Mouse (Mus musculus) hindbrain, embryonic 11.5 days (tissue): ENCODE measurements at regions not wholly inside any gene's neighbourhood (a gene's known extent, or its start where the extent isn't known, plus 50 kb on each side); places are given as distances from the start of the nearest gene placed in this dataset.

Experiments
- ATAC-seq: fragments of 200-750 bp; cut with Nextera tagmentation; 2 replicates; pipeline ENCODE4 v1.8.0; 2017; ENCODE audit warnings: mild to moderate bottlenecking, moderate TSS enrichment, moderate library complexity; ENCODE audit not compliant: low FRiP score
- DNase-seq: peaks from one replicate; pipeline ENCODE4 v3.0.0-alpha.2; 2015; ENCODE audit warnings: low spot score
- H3K27ac ChIP-seq: fragments of 300-500 bp; sonication (generic); 2 replicates; pipeline ENCODE4 v1.5.1; 2014; ENCODE audit warnings: mild to moderate bottlenecking, low read depth, low read length
- H3K27me3 ChIP-seq: fragments of 300-500 bp; sonication (generic); 2 replicates; pipeline ENCODE4 v1.6.1; 2014; ENCODE audit warnings: mild to moderate bottlenecking, low read length, moderate library complexity, mixed read lengths; ENCODE audit not compliant: control insufficient read depth, insufficient read depth
- H3K36me3 ChIP-seq: fragments of 300-500 bp; sonication (generic); 2 replicates; pipeline ENCODE4 v1.6.1; 2014; ENCODE audit warnings: mild to moderate bottlenecking, low read length, moderate library complexity, mixed read lengths; ENCODE audit not compliant: control insufficient read depth, insufficient read depth
- H3K4me1 ChIP-seq: fragments of 300-500 bp; sonication (generic); replicated peaks from 2 replicates; pipeline ENCODE4 v1.6.1; 2014; ENCODE audit warnings: low read length, mixed read lengths; ENCODE audit not compliant: control insufficient read depth, insufficient read depth
- H3K4me2 ChIP-seq: fragments of 300-500 bp; sonication (generic); replicated peaks from 2 replicates; pipeline ENCODE4 v1.6.1; 2014; ENCODE audit warnings: mild to moderate bottlenecking, low read depth, low read length
- H3K4me3 ChIP-seq: fragments of 300-500 bp; sonication (generic); 2 replicates; pipeline ENCODE4 v1.5.1; 2014; ENCODE audit warnings: low read depth, low read length
- H3K9ac ChIP-seq: fragments of 300-500 bp; sonication (generic); 2 replicates; pipeline ENCODE4 v1.6.1; 2014; ENCODE audit warnings: low read depth, low read length
- H3K9me3 ChIP-seq: fragments of 300-500 bp; sonication (generic); 2 replicates; pipeline ENCODE4 v1.6.1; 2016; ENCODE audit warnings: low read length; ENCODE audit not compliant: control insufficient read depth
- WGBS: fragments of 180-500 bp; shearing (Covaris S2); extraction: QIAGEN DNeasy Blood & Tissue Kit; methylation state at CpG from one replicate; pipeline ENCODE4 v1.1.7; 2014; 5-methylcytosine and 5-hydroxymethylcytosine counted together

DNA sequence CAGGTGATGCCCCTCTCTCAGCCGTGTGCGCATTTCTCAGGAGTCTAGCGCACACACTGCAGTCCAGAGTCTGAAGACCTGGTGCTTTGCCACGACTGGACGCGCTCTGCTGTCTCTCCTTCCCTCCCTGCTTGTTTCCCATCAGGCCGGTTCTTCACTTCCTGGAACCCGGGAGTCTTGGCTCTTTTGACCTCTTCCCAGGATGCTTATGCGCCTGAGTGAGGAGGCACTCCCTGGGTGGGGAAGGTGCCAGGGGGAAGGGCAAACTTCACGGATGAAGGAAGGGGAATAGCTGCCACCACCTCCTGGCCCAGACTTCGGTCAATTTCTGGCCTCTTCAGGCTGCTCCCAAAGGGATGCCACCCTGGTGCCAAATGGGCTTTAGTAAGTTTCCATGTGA, 86.4 kb upstream of the Max start:
- 39% methylated on average over 11 of the region's 11 CpGs for WGBS
- no peak for DNase-seq

DNA sequence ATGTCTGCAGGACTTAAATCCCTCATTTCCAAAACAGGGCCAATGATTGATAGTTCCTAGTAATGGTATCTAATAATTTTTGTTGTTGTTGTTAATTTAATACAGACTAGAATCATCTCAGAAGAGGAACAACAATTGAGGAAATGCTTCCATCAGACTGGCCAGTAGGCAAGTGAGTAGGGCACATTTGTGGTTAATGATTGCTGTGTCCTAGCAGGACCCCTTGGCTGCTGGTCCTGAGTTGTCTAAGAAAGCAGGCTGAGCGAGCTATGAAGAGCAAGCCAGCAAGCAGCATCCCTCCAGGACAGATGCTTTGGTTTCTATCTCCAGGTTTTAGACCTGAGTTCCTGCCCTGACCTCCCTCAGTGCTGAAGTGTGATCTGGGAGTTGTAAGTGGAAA, 85.3 kb upstream of the Max start:
- no peak for DNase-seq
- H3K4me3 ChIP-seq: no peak overlapping the region
- H3K9ac ChIP-seq: no peak overlapping the region
- H3K4me2 ChIP-seq: no peak overlapping the region
- no peaks in the 10 kb centered on the region for H3K4me1 ChIP-seq
- H3K27me3 ChIP-seq: no peaks in the 10 kb centered on the region
- no peak overlapping the region for H3K27ac ChIP-seq
- no peak for ATAC-seq
- H3K36me3 ChIP-seq: no peaks in the 10 kb centered on the region
- H3K9me3 ChIP-seq: no peaks in the 10 kb centered on the region
- WGBS: 67% methylated on average over 1 of the region's 1 CpGs

More for the DNA sequence above, 86.4 kb upstream of the Max start:
- Histone ChIP-seq H3K9ac (no peak overlapping the region), H3K4me2 (no peak overlapping the region), H3K27ac (no peak overlapping the region), H3K36me3 (no peaks in the 10 kb centered on the region), H3K9me3 (no peaks in the 10 kb centered on the region), H3K4me3 (no peak overlapping the region), H3K4me1 (no peaks in the 10 kb centered on the region), H3K27me3 (no peaks in the 10 kb centered on the region)
- no peak for ATAC-seq

DNA sequence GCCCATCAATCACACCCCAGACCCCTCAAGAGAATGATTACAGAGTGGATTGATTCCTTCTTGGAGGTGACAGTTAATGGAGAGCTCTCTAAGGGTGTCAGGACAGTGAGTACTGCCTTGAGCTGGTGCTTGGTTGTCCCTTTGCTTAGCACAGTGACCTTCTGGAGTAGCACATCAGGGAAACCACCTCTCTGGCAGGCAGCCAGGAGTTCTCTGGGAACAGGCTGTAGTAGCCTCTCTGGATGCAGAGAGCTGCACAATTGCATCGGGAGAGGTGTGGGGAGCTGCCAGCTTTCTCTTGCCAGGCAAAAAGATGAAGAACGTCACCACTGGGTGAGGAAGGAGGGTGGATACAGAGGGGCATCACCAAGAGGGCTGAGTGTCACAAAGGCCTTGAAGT, 84.0 kb upstream of the Max start:
- H3K9me3 ChIP-seq: no peaks in the 10 kb centered on the region
- H3K27ac ChIP-seq: no peak overlapping the region
- H3K36me3 ChIP-seq: no peaks in the 10 kb centered on the region
- no peak overlapping the region for H3K4me2 ChIP-seq
- DNase-seq: no peak
- no peak overlapping the region for H3K4me3 ChIP-seq
- no peak overlapping the region for H3K9ac ChIP-seq
- no peak for ATAC-seq
- no peaks in the 10 kb centered on the region for H3K27me3 ChIP-seq
- 88% methylated on average over 2 of the region's 2 CpGs for WGBS
- no peaks in the 10 kb centered on the region for H3K4me1 ChIP-seq

DNA sequence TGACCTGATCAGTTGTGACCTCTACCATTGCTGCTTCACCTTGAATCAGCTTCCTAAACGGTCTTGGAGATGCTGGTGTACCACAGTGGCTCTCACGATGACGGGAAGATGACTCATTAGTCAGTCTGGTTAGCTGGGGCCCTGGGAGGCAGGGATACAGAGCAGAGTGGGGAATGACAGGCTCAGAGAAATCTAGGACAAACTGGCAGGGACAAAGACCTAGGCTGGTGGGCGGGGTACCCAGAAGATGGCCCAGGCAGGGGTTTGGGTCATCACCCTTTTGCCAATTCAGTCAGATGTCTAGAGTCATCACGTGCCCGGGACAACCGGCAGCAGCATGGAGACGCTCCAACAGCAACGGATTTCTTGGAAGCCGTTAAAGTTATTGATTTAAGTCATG, 83.4 kb upstream of the Max start:
- ATAC-seq (no peak), DNase-seq (no peak)
- no peaks in the 10 kb centered on the region for H3K4me1 ChIP-seq
- no peak overlapping the region for H3K4me3 ChIP-seq
- H3K27ac ChIP-seq: no peak overlapping the region
- H3K4me2 ChIP-seq: no peak overlapping the region
- no peaks in the 10 kb centered on the region for H3K27me3 ChIP-seq
- no peak overlapping the region for H3K9ac ChIP-seq
- 92% methylated on average over 10 of the region's 10 CpGs for WGBS
- no peaks in the 10 kb centered on the region for H3K9me3 ChIP-seq
- H3K36me3 ChIP-seq: no peaks in the 10 kb centered on the region

DNA sequence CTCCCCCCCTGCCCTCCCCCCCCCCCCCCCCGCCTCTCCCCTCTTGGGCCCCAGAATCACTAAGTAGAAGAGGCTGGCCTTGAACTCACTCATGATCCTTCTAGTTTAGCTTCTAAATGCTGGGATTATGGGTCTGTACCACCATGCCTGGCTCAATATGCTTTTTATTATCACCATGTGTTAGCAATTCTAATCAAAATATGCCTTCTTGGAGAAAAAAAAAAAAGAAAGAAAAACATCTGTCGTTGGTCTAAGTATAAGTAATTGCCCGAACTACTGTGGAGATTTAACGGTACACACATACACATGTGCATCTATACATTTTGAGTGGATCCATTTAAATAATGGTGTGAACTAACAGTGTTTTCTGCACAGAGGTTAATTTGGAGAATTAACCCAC, 80.4 kb upstream of the Max start:
- Histone ChIP-seq H3K36me3 (no peaks in the 10 kb centered on the region), H3K9ac (no peak overlapping the region), H3K27ac (no peak overlapping the region), H3K9me3 (no peaks in the 10 kb centered on the region), H3K4me3 (no peak overlapping the region), H3K4me1 (no peaks in the 10 kb centered on the region), H3K27me3 (no peaks in the 10 kb centered on the region), H3K4me2 (no peak overlapping the region)
- WGBS: 75% methylated on average over 3 of the region's 4 CpGs
- DNase-seq: no peak
- no peak for ATAC-seq

DNA sequence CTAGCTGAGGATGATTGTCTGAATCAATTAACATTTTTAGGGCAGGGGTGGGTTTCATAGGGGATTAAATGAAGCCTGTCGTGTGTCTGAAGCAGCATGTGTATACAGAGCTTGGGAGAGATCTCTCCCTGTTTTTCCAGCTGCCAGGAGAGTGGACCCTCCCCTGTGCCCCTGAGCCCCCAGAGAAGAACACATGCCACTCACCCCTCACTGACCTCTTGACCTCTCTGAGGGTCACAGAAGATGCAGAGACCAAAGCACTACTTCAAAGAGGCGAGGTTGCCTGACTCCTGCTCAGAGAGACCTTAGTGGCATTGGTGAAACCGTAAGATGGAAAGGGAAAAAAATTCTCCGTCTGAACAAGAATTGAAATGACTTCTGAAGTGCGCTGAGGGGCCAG, 79.1 kb upstream of the Max start:
- H3K27me3 ChIP-seq: no peaks in the 10 kb centered on the region
- DNase-seq (no peak), ATAC-seq (no peak)
- no peaks in the 10 kb centered on the region for H3K9me3 ChIP-seq
- H3K36me3 ChIP-seq: no peaks in the 10 kb centered on the region
- H3K9ac ChIP-seq: no peak overlapping the region
- no peaks in the 10 kb centered on the region for H3K4me1 ChIP-seq
- no peak overlapping the region for H3K27ac ChIP-seq
- WGBS: 33% methylated on average over 5 of the region's 5 CpGs
- H3K4me2 ChIP-seq: no peak overlapping the region
- H3K4me3 ChIP-seq: no peak overlapping the region

DNA sequence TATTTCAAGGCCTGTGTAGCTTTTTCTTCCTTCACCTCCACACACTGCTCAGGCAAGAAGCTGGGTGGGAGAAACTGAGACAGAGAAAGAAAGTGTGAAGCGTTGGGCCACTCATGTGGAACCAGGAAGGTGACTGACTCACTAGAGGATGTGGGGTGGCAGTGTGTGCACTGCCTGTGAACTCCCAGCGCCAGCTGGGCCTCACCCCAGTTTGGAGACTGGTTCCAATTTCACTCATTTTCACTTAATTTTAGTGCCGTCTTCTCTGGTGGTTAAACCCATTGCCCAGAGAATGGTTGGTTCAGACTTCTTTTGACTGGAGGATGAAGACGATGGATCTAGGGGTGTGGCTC, 77.9 kb upstream of the Max start:
- Histone ChIP-seq H3K4me3 (no peak overlapping the region), H3K4me2 (no peak overlapping the region), H3K27me3 (no peaks in the 10 kb centered on the region), H3K4me1 (no peaks in the 10 kb centered on the region), H3K27ac (no peak overlapping the region), H3K9me3 (no peaks in the 10 kb centered on the region), H3K9ac (no peak overlapping the region), H3K36me3 (no peaks in the 10 kb centered on the region)
- ATAC-seq: no peak
- no peak for DNase-seq
- WGBS: 96% methylated on average over 4 of the region's 4 CpGs

DNA sequence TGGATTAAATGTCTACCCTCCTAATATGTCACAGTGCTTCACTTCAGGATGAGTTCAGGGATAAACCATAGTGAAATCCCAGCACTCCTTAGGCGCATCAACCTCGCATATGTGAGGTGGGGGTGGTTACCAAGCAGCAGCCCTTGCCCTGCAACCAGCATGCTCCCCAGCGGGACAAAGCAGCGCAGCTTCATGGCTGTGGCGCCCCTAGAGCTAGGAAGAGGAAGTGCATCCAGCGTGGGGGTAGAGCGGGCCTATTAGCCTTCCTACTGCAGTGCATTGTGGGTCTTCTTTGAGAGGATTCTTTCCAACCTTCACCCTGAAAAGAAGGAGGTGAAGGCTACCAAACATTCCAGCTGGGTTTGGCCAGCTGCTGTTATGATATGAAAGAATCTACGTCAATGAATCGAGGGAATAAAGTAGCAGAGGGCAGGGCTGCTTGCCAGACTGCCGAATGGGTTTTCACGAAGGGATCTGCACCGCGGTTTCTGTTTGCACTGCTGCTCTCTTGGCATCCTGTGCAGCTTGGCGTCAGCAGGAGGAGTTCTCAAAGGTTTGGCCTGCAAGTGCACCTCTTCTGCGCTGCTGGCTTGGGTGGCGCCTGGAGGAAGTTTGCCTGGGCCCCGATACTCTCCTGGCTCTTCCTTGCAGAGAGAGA, 77.4 kb upstream of the Max start:
- Histone ChIP-seq H3K27ac (no peak overlapping the region), H3K27me3 (no peaks in the 10 kb centered on the region), H3K9ac (no peak overlapping the region), H3K4me3 (no peak overlapping the region), H3K9me3 (no peaks in the 10 kb centered on the region), H3K4me2 (no peak overlapping the region), H3K4me1 (no peaks in the 10 kb centered on the region), H3K36me3 (no peaks in the 10 kb centered on the region)
- no peak for DNase-seq
- WGBS: 87% methylated on average over 17 of the region's 17 CpGs
- ATAC-seq: no peak

DNA sequence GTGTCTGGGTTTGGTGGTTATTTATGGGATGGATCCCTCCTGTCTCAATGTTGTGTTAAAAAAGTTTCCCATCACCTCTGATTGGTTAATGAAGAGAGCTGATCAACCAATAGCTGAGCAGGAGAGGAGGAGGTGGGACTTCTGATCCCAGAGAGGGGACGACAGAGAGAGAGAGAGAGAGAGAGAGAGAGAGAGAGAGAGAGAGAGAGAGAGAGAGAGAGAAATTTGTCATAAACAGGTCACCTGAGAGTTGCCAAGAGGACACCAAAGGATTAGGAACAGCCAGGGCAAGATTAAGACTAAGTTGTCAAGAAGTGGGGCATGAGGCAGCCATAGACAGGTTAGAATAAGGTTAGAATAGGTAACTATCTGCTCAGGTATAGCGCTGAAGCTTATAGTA, 73.7 kb upstream of the Max start:
- no peak overlapping the region for H3K4me2 ChIP-seq
- no peak overlapping the region for H3K4me3 ChIP-seq
- 64% methylated on average over 2 of the region's 2 CpGs for WGBS
- H3K27me3 ChIP-seq: no peaks in the 10 kb centered on the region
- no peak overlapping the region for H3K27ac ChIP-seq
- no peaks in the 10 kb centered on the region for H3K4me1 ChIP-seq
- ATAC-seq: no peak
- no peak overlapping the region for H3K9ac ChIP-seq
- DNase-seq: no peak
- no peaks in the 10 kb centered on the region for H3K36me3 ChIP-seq
- no peaks in the 10 kb centered on the region for H3K9me3 ChIP-seq
